Mouse (Mus musculus): ENCODE results near the gene Sec14l1. TPM values are rescaled to one million over a fixed set of nuclear protein-coding genes. Genes with fewer than 3 reads are reported as not detected.

The Sec14l1 gene
- polyA plus RNA-seq, 1 experiment from 2014 or later, result 18.0 TPM

DNA sequence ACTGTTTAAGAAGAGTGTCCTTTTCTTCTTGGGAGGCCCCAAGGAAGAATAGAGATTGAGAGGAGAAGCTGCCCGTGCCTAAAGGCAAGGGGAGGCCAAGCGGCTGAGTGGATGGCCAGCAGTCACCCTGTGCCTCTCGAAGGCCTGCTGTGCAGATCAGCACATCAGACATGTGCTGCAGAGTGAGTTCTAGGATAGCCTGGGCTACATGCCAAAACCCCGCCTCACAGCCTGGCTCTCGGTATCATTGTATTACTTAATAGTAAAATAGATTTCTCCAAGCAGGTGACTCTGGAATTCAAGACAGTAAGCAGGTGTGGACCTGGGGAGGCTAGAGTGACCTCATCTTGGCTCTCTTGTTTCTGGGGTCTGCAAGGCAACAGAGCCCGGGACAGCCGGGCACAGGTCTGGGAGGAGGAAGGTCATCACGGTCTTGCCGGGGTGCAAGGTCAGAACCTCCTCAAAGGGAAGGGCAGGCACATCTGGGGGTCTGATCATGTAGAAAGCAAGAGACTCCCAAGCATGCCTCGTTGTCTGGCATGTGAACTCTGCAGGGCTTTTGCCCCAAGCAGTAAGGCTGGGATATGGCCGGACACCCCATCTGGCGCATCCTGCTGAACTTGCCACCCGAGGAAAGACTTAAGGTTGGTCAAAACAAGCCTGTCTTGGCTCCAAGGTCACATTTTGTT lies 44.4 kb downstream of the Sec14l1 start:
- peaks cover 31% of the 10 kb centered on the region for H3K36me3 ChIP-seq (replicated peaks)
- no peak overlapping the region for H3K4me2 ChIP-seq
- no peaks in the 10 kb centered on the region for H3K9me3 ChIP-seq (replicated peaks)
- no peak overlapping the region for H3K9ac ChIP-seq
- no peak overlapping the region for H3K4me3 ChIP-seq (replicated peaks)
- WGBS (ENCODE audit: insufficient replicate concordance), result 78% methylated on average over 13 of the region's 13 CpGs
- no peak for ATAC-seq (ENCODE audit: insufficient read depth)
- H3K27ac ChIP-seq (replicated peaks), result no peak overlapping the region
- H3K4me1 ChIP-seq (replicated peaks), result no peaks in the 10 kb centered on the region; the same call in 1 of the 2 replicates
- 0 out of 2 replicates have a peak, but pooled peaks cover 4% of the 10 kb centered on the region for H3K27me3 ChIP-seq

- WGBS (ENCODE audit: insufficient replicate concordance), result 83% methylated on average over 5 of the region's 5 CpGs
- Histone ChIP-seq H3K27me3 (0 out of 2 replicates have a peak, but pooled peaks cover 4% of the 10 kb centered on the region), H3K4me3 (replicated peaks) (no peak overlapping the region), H3K9me3 (replicated peaks) (no peaks in the 10 kb centered on the region), H3K4me1 (replicated peaks) (no peaks in the 10 kb centered on the region; the same call in 1 of the 2 replicates), H3K4me2 (no peak overlapping the region), H3K36me3 (replicated peaks) (peaks cover 26% of the 10 kb centered on the region), H3K9ac (no peak overlapping the region), H3K27ac (replicated peaks) (no peak overlapping the region)
- no peak for ATAC-seq (ENCODE audit: insufficient read depth)
Measured at GRCm38 (mm10) chr11:117159946-117160307, 45.0 kb downstream of the Sec14l1 start.

- no peak for ATAC-seq (ENCODE audit: insufficient read depth)
- Histone ChIP-seq H3K4me3 (replicated peaks) (no peak overlapping the region), H3K9ac (no peak overlapping the region), H3K4me2 (no peak overlapping the region), H3K4me1 (replicated peaks) (no peaks in the 10 kb centered on the region; the same call in 1 of the 2 replicates), H3K36me3 (replicated peaks) (peaks cover 18% of the 10 kb centered on the region), H3K27ac (replicated peaks) (no peak overlapping the region), H3K9me3 (replicated peaks) (no peaks in the 10 kb centered on the region), H3K27me3 (0 out of 2 replicates have a peak, but pooled peaks cover 4% of the 10 kb centered on the region)
- WGBS (ENCODE audit: insufficient replicate concordance), result 81% methylated on average over 12 of the region's 12 CpGs
Measured at GRCm38 (mm10) chr11:117160791-117161190, 45.8 kb downstream of the Sec14l1 start.

DNA sequence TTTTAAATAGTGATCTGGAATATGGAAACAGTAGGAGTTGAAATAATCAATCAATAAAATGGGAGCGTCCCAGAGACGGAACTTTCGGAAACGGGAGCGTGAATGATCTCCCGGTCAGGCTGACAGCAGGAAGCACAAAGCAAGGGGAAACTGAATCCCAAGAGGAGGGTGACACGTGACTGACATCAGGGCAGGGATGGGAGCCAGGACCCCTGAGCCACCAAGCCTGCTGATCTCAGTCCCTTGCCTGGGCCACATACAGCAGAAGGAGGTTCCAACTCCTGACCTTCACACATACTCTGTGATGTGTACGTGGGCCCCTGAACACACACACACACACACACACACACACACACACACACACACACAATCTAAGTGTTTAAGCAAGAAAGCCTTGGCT lies 46.6 kb downstream of the Sec14l1 start:
- Histone ChIP-seq H3K4me1 (replicated peaks) (no peaks in the 10 kb centered on the region), H3K9me3 (replicated peaks) (no peaks in the 10 kb centered on the region), H3K36me3 (replicated peaks) (peaks cover 12% of the 10 kb centered on the region), H3K27ac (replicated peaks) (no peak overlapping the region), H3K4me3 (replicated peaks) (no peak overlapping the region), H3K4me2 (no peak overlapping the region), H3K9ac (no peak overlapping the region), H3K27me3 (0 out of 2 replicates have a peak, but pooled peaks cover 4% of the 10 kb centered on the region)
- ATAC-seq (ENCODE audit: insufficient read depth), result no peak
- WGBS (ENCODE audit: insufficient replicate concordance), result 78% methylated on average over 8 of the region's 8 CpGs

DNA sequence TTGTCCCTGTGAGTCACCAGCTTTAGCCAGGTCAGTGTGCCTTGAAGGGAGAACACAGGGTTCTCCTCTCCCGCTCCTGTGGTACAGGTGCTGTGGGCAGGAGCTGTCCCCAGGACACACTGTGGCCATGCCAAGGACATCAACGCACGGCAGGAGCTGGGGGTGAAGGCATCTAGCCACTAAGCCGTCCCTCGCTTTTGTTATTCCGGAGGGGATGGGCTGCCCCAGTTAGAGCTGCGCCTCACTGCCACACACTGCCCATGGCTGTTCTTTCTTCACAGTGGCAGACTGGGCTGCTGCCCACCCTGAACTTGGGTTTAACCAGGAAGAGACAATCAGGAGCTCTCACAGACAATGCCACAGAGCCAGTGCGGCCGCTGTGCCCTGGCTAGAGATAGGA lies 48.1 kb downstream of the Sec14l1 start:
- ATAC-seq (ENCODE audit: insufficient read depth), result no peak
- 73% methylated on average over 9 of the region's 9 CpGs for whole genome bisulfite sequencing (ENCODE audit: insufficient replicate concordance)
- Histone ChIP-seq H3K4me2 (no peak overlapping the region), H3K4me1 (replicated peaks) (no peaks in the 10 kb centered on the region), H3K27ac (replicated peaks) (no peak overlapping the region), H3K27me3 (0 out of 2 replicates have a peak, but pooled peaks cover 4% of the 10 kb centered on the region), H3K36me3 (replicated peaks) (0 out of 2 replicates have a peak, but pooled peaks cover 4% of the 10 kb centered on the region), H3K9ac (no peak overlapping the region), H3K9me3 (replicated peaks) (no peaks in the 10 kb centered on the region), H3K4me3 (replicated peaks) (no peak overlapping the region)

- 0 out of 2 replicates have a peak, but pooled peaks cover 1% of the 10 kb centered on the region for H3K36me3 ChIP-seq (replicated peaks)
- ATAC-seq (ENCODE audit: insufficient read depth), result no peak
- 73% methylated on average over 6 of the region's 6 CpGs for WGBS (ENCODE audit: insufficient replicate concordance)
- no peaks in the 10 kb centered on the region for H3K4me1 ChIP-seq (replicated peaks)
- H3K4me2 ChIP-seq, result no peak overlapping the region
- H3K27me3 ChIP-seq, result 0 out of 2 replicates have a peak, but pooled peaks cover 4% of the 10 kb centered on the region
- H3K4me3 ChIP-seq (replicated peaks), result no peak overlapping the region
- no peak overlapping the region for H3K9ac ChIP-seq
- H3K9me3 ChIP-seq (replicated peaks), result no peaks in the 10 kb centered on the region
- H3K27ac ChIP-seq (replicated peaks), result no peak overlapping the region
Measured at GRCm38 (mm10) chr11:117163771-117164170, 48.8 kb downstream of the Sec14l1 start.

- Histone ChIP-seq H3K9ac (no peak overlapping the region), H3K9me3 (replicated peaks) (no peaks in the 10 kb centered on the region), H3K36me3 (replicated peaks) (no peaks in the 10 kb centered on the region), H3K4me2 (no peak overlapping the region), H3K4me3 (replicated peaks) (no peak overlapping the region), H3K4me1 (replicated peaks) (no peaks in the 10 kb centered on the region), H3K27ac (replicated peaks) (no peak overlapping the region), H3K27me3 (no peaks in the 10 kb centered on the region)
- no peak for ATAC-seq (ENCODE audit: insufficient read depth)
- 65% methylated on average over 20 of the region's 20 CpGs for WGBS (ENCODE audit: insufficient replicate concordance)
Measured at GRCm38 (mm10) chr11:117168278-117169087, 53.5 kb downstream of the Sec14l1 start.

DNA sequence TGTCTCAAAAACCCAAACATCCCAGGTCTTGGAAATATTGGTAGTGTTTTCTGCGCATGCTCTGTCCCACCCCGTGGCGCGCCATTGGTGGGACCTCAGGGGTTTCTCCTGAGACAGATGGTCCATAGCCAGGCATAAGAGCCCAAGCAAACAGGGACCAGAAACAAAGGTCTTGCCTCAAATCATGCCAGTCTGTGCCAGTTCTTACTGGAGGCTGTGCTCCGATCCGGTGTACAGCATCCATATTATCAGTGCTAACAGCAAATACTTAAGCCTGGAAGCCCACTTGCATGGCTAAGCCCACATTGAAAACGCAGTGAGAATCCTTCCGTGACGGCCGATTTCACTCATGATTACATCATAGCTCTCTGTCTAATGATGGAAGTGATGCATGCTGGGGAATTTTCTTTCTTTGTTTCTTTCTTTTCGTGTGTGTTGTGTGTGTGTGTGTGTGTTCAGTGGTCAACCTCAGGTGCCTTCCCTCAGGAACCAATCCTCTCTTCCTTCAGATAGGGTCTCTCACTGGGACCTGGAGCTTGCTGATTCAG lies 54.2 kb downstream of the Sec14l1 start:
- Histone ChIP-seq H3K4me1 (replicated peaks) (no peaks in the 10 kb centered on the region), H3K9me3 (replicated peaks) (no peaks in the 10 kb centered on the region), H3K4me2 (no peak overlapping the region), H3K36me3 (replicated peaks) (no peaks in the 10 kb centered on the region), H3K4me3 (replicated peaks) (no peak overlapping the region), H3K27ac (replicated peaks) (no peak overlapping the region), H3K9ac (no peak overlapping the region), H3K27me3 (no peaks in the 10 kb centered on the region)
- 80% methylated on average over 11 of the region's 11 CpGs for WGBS (ENCODE audit: insufficient replicate concordance)
- ATAC-seq (ENCODE audit: insufficient read depth), result no peak

- Histone ChIP-seq H3K9me3 (replicated peaks) (no peaks in the 10 kb centered on the region), H3K27ac (replicated peaks) (no peak overlapping the region), H3K9ac (no peak overlapping the region), H3K4me3 (replicated peaks) (no peak overlapping the region), H3K36me3 (replicated peaks) (no peaks in the 10 kb centered on the region), H3K4me1 (replicated peaks) (peaks cover 2% of the 10 kb centered on the region; the same call in 1 of the 2 replicates), H3K27me3 (no peaks in the 10 kb centered on the region), H3K4me2 (no peak overlapping the region)
- 83% methylated on average over 19 of the region's 19 CpGs for WGBS (ENCODE audit: insufficient replicate concordance)
- no peak for ATAC-seq (ENCODE audit: insufficient read depth)
Measured at GRCm38 (mm10) chr11:117169801-117170565, 55.0 kb downstream of the Sec14l1 start.

- no peaks in the 10 kb centered on the region for H3K27me3 ChIP-seq
- H3K4me3 ChIP-seq (replicated peaks), result no peak overlapping the region; the same call in 1 of the 2 replicates
- H3K4me1 ChIP-seq (replicated peaks), result peaks cover 7% of the 10 kb centered on the region
- no peaks in the 10 kb centered on the region for H3K9me3 ChIP-seq (replicated peaks)
- no peaks in the 10 kb centered on the region for H3K36me3 ChIP-seq (replicated peaks)
- H3K27ac ChIP-seq (replicated peaks), result no peak overlapping the region
- H3K9ac ChIP-seq, result no peak overlapping the region
- WGBS (ENCODE audit: insufficient replicate concordance), result 47% methylated on average over 18 of the region's 18 CpGs
- no peak for ATAC-seq (ENCODE audit: insufficient read depth)
- H3K4me2 ChIP-seq, result peak overlapping the region; percentile 35; the same call in 1 of the 2 replicates
Measured at GRCm38 (mm10) chr11:117174098-117174892, 59.3 kb downstream of the Sec14l1 start.
